ENCODE assay signal across 8 mouse cellular contexts in the genomic region with DNA sequence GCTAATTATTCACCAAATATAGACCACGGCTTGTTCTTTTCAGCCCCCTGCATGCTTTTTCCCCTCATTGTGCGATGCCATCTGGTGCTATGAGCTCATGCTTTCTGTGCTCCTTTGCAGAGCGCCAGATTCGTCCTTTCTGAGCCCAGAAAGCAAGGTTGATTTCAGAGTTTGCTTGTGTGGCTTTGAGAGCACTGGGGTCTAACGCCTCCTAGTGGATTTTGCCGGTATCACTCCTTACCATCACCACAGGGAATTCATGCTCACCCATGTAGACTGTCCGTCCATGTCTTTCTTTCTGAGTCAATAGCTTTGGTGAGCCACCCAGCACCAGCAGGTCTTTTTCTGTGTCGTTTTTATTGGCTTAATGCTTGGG. TPM values are rescaled to one million over a fixed set of nuclear protein-coding genes. Genes with fewer than 3 reads are reported as not detected.
DNase-seq lines count a peak whose midpoint lies in the region; ATAC-seq lines count a peak whose summit lies in the region.

No protein-coding gene starts in this region.

- H3K9me3 ChIP-seq in hindbrain, embryonic 15.5 days, result no peaks in the 10 kb centered on the region

- H3K27me3 ChIP-seq in hindbrain, embryonic 15.5 days, result no peaks in the 10 kb centered on the region

- peak; percentile 83 for ATAC-seq in hindbrain, embryonic 15.5 days (ENCODE audit: low FRiP score, low read depth)
- no peak for ATAC-seq in erythroblast, adult 5-6 weeks (replicated peaks; ENCODE audit: low FRiP score, poor library complexity, severe bottlenecking)

- H3K9ac ChIP-seq in hindbrain, embryonic 15.5 days, result 0 out of 2 replicates have a peak overlapping the region, but pooled peaks have one; percentile 22

- H3K4me1 ChIP-seq in hindbrain, embryonic 15.5 days (replicated peaks), result peaks cover 19% of the 10 kb centered on the region

- no peak overlapping the region for H3K4me3 ChIP-seq in hindbrain, embryonic 15.5 days

- peak overlapping the region; percentile 75 for H3K27ac ChIP-seq in hindbrain, embryonic 15.5 days (replicated peaks)

- H3K4me2 ChIP-seq in hindbrain, embryonic 15.5 days, result peak overlapping the region; percentile 23

- DNase-seq in adrenal gland, adult 2 months, result peak; percentile 78
- DNase-seq in cerebellum, postnatal 14 days, result peak; percentile 95 to 97
- DNase-seq in frontal cortex, postnatal 36 days (ENCODE audit: low spot score in 2 of 2), result peak; percentile 82 to 95
- peak; percentile 74 to 92 for DNase-seq in layer of hippocampus, postnatal 25 days (ENCODE audit: extremely low spot score in 1 of 2, low spot score in 1 of 2)
- DNase-seq in lung, postnatal 25 days (ENCODE audit: low spot score), result peak; percentile 75
- peak; percentile 61 for DNase-seq in retina, postnatal 7 days (ENCODE audit: low read depth, low spot score)

- WGBS in hindbrain, embryonic 15.5 days, result 5% methylated on average over 8 of the region's 8 CpGs

- H3K36me3 ChIP-seq in hindbrain, embryonic 15.5 days, result no peaks in the 10 kb centered on the region

RNA-seq across cellular contexts. Expression of gene Tmem178, which starts 38.0 kb away (rescaled TPM):
- total RNA-seq in adrenal gland, adult 2 months (2021), result 10 to 100 TPM in 1 of 2 experiments, 1 to 10 TPM in 1; 7.9 to 13.2 TPM
- 8.8 TPM in 2 replicates for polyA plus RNA-seq in adrenal gland, adult 2 months (2012; rRNA removed)
- 31.1 and 32.9 TPM in 2 replicates for polyA plus RNA-seq in hindbrain, embryonic 15.5 days (2015; fragmentation: Nextera tagmentation; extraction: Ambion mirVana)
- 100 to 1,000 TPM; 102 to 109 TPM for total RNA-seq in layer of hippocampus, postnatal 25 days (2021)
- not detected in 2 replicates for total RNA-seq in erythroblast, adult 5-6 weeks (2015; ENCODE audit: low replicate concordance)
- not detected in 2 replicates for total RNA-seq in erythroblast, adult 5-6 weeks (2017; ENCODE audit: low replicate concordance)

Comparison
In these comparisons a context has a peak if more than half of its experiments do, and no peak if none do; other contexts are left out.
1. RNA of gene Tmem178, which starts 38.0 kb away (total RNA-seq): 102 to 109 TPM in layer of hippocampus, postnatal 25 days and 7.9 to 13.2 TPM in adrenal gland, adult 2 months; not detected in erythroblast, adult 5-6 weeks; every median in the first group is over 4 times any median in the second.
2. Peak in every context shown above with its lines, with median percentiles within 50 percentile points of each other: DNase-seq.